Mouse (Mus musculus) stomach, embryonic 14.5 days (tissue): ENCODE measurements around the gene Pard3. TPM values are rescaled to one million over a fixed set of nuclear protein-coding genes. Genes with fewer than 3 reads are reported as not detected.
"Not testable (repeated sequence)": the region's sequence is repeated elsewhere in the genome, so short reads cannot be mapped to it uniquely, and the experiment has no call there.

Experiments
- ATAC-seq: fragments of 200-750 bp; cut with Nextera tagmentation; 2 replicates; pipeline ENCODE4 v1.8.0; 2017; ENCODE audit warnings: low read depth, moderate TSS enrichment; ENCODE audit not compliant: insufficient number of reproducible peaks, insufficient read depth, low FRiP score
- H3K27ac ChIP-seq: fragments of 300-500 bp; sonication (generic); 2 replicates; pipeline ENCODE4 v1.5.1; 2014; ENCODE audit warnings: mild to moderate bottlenecking, low read length, moderate library complexity, mixed read lengths
- H3K27me3 ChIP-seq: fragments of 300-500 bp; sonication (generic); 2 replicates; pipeline ENCODE4 v1.6.1; 2014; ENCODE audit warnings: low read length, control low read depth, mixed read lengths; ENCODE audit not compliant: control insufficient read depth, insufficient read depth
- H3K36me3 ChIP-seq: fragments of 300-500 bp; sonication (generic); 2 replicates; pipeline ENCODE4 v1.6.1; 2014; ENCODE audit warnings: mild to moderate bottlenecking, control low read depth, low read length, moderate library complexity, mixed read lengths; ENCODE audit not compliant: control insufficient read depth, insufficient read depth
- H3K4me1 ChIP-seq: fragments of 300-500 bp; sonication (generic); 2 replicates; pipeline ENCODE4 v1.6.1; 2014; ENCODE audit warnings: low read length, control low read depth, mixed read lengths; ENCODE audit not compliant: control insufficient read depth, insufficient read depth
- H3K4me2 ChIP-seq: fragments of 300-500 bp; sonication (generic); replicated peaks from 2 replicates; pipeline ENCODE4 v1.6.1; 2014; ENCODE audit warnings: low read depth, low read length, control low read depth
- H3K4me3 ChIP-seq: fragments of 300-500 bp; sonication (generic); 2 replicates; pipeline ENCODE4 v1.5.1; 2014; ENCODE audit warnings: low read depth, low read length, control low read depth
- H3K9ac ChIP-seq: fragments of 300-500 bp; sonication (generic); replicated peaks from 2 replicates; pipeline ENCODE4 v1.6.1; 2014; ENCODE audit warnings: low read depth, mild to moderate bottlenecking, control low read depth, low read length, moderate library complexity, mixed read lengths
- H3K9me3 ChIP-seq: fragments of 300-500 bp; sonication (generic); 2 replicates; pipeline ENCODE4 v1.6.1; 2016; ENCODE audit warnings: low read depth, low read length, control low read depth; ENCODE audit not compliant: control insufficient read depth
- WGBS: fragments of 180-500 bp; shearing (Covaris S2); extraction: QIAGEN DNeasy Blood & Tissue Kit; methylation state at CpG from one replicate; pipeline ENCODE4 v1.1.7; 2014; 5-methylcytosine and 5-hydroxymethylcytosine counted together
- polyA plus RNA-seq: library from polyadenylated mRNA; unstranded; fragments of >200 nt; fragmentation: Nextera tagmentation; extraction: Ambion mirVana; gene quantifications from 2 replicates; pipeline ENCODE4 v1.2.1, GENCODE M21; 2014

Gene Pard3
- polyA plus RNA-seq, 1 experiment from 2014 or later = 37.9 TPM

DNA sequence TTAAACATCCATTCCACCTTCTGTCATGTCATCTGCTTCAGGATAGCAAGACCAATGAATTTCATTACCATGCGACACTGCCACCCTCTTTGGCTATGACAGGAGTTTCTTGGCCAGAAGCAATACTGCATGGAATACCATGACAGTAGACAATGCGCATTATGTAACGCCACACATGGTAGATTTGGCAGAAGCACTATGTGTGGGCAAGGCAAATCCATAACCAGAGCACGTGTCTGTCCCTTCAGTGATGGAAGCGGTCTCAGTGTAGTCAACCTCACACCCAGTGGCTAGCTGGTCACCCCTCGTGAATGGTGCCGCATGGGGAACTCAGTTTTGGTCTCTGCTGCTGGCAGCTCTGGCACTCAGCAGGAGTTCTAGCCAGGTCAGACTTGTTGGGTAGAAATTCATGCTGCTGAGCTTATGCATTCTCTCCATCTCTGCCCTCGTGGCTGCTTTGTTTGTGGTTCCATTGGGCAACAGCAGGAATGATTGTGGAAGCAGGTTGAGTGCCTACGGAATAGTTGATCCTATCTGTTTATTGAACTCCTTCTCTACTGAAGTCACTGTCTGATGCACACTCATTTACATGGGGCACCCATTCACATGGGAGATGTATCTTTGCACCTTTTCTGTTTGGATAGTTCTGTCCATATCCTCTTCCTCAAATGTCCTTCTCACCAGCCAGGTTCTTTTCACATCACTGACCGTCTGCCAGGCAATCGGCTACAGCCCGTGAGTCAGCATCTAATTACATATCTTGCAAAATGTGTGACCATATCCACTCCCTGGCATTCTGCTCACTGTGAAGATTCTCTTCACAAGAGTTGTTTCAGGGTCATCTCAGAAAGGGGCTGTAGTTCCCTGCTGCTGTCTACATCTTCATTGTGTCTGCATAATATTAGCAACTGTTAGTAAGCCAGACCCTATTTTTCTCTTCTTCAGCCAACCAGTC, 100.9 kb downstream of the Pard3 start:
- no peak overlapping the region for H3K4me2 ChIP-seq
- H3K27ac ChIP-seq = no peak overlapping the region
- H3K36me3 ChIP-seq = no peaks in the 10 kb centered on the region; the same call in 1 of the 2 replicates
- no peaks in the 10 kb centered on the region for H3K9me3 ChIP-seq
- no peak overlapping the region for H3K9ac ChIP-seq
- no peaks in the 10 kb centered on the region for H3K27me3 ChIP-seq
- no peak overlapping the region for H3K4me3 ChIP-seq
- WGBS = 92% methylated on average over 12 of the region's 12 CpGs
- no peaks in the 10 kb centered on the region for H3K4me1 ChIP-seq
- ATAC-seq = no peak

GRCm38 (mm10) chr8:127168496-127168895, 104.8 kb downstream of the Pard3 start:
- Histone ChIP-seq H3K4me2 (no peak overlapping the region), H3K36me3 (no peaks in the 10 kb centered on the region), H3K4me3 (no peak overlapping the region), H3K4me1 (no peaks in the 10 kb centered on the region), H3K9me3 (no peaks in the 10 kb centered on the region), H3K9ac (no peak overlapping the region), H3K27ac (no peak overlapping the region), H3K27me3 (no peaks in the 10 kb centered on the region)
- no peak for ATAC-seq
- 82% methylated on average over 2 of the region's 2 CpGs for WGBS

GRCm38 (mm10) chr8:127169361-127169760, 105.7 kb downstream of the Pard3 start:
- H3K9me3 ChIP-seq = no peaks in the 10 kb centered on the region
- no peaks in the 10 kb centered on the region for H3K27me3 ChIP-seq
- H3K27ac ChIP-seq = no peak overlapping the region
- H3K9ac ChIP-seq = no peak overlapping the region
- no peaks in the 10 kb centered on the region for H3K36me3 ChIP-seq
- WGBS = 94% methylated on average over 5 of the region's 5 CpGs
- no peak for ATAC-seq
- H3K4me1 ChIP-seq = no peaks in the 10 kb centered on the region
- H3K4me2 ChIP-seq = no peak overlapping the region
- no peak overlapping the region for H3K4me3 ChIP-seq

DNA sequence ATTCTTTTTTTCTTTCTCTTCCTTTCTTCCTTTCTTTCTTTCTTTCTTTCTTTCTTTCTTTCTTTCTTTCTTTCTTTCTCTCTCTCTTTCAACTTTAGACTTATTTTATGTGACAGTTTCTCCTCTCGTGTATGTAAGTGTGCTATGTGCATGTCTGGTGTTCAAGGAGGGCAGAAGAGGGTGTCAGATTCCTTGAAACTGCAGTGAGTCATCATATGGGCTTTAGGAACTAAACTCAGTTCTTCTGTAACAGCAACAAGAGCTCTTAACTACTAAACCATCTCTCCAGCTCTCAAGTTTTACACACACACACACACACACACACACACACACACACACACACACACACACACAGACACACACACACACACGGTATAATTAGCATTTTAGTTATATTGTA, 106.7 kb downstream of the Pard3 start:
- H3K27me3 ChIP-seq, H3K9ac ChIP-seq, H3K27ac ChIP-seq, H3K9me3 ChIP-seq, ATAC-seq, H3K36me3 ChIP-seq, H3K4me2 ChIP-seq, H3K4me1 ChIP-seq, H3K4me3 ChIP-seq: not testable (repeated sequence)
- 68% methylated on average over 2 of the region's 2 CpGs for WGBS

DNA sequence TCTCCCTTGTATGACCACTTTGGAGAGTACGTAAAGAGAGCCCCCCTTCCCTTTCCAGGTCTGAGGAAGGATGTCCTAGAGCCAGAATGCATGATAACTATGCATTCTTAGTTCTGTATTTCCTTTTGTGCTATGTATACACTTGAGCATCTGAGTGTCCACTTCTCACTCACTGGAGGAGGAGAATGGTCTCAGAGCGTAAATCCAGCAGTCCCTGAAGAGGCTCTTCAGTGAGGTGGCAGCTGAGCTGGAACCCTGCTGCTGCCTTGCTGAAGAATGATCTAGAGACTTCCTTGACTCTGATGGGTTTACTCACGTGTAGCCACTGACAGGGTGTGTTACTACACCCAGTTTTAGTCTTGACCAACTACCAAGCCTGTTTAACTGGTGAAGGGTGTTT, 107.2 kb downstream of the Pard3 start:
- Histone ChIP-seq H3K36me3 (no peaks in the 10 kb centered on the region), H3K4me1 (peaks cover 3% of the 10 kb centered on the region; the same call in 1 of the 2 replicates), H3K4me2 (no peak overlapping the region), H3K27ac (no peak overlapping the region), H3K27me3 (no peaks in the 10 kb centered on the region), H3K9me3 (no peaks in the 10 kb centered on the region), H3K9ac (no peak overlapping the region), H3K4me3 (no peak overlapping the region)
- no peak for ATAC-seq
- 83% methylated on average over 3 of the region's 3 CpGs for WGBS

DNA sequence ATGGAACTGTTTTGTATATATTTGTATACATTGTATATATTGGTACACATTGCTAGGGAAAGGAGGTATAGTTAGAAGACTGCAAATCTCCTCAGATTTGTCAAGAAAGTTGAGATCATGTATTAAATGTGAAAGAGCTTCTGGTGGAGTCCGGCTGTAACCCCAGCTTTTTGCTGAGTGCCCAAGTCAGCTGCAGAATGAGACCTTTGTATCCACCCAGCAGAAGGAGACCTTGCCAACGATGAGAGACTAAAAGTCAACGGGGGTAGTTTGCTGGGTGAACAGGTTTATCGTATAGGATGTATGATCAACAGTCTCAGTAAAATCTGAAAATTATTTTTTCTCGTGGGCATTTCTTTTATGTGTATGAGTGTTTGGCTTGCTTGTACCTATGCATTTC, 109.8 kb downstream of the Pard3 start:
- no peaks in the 10 kb centered on the region for H3K36me3 ChIP-seq
- 88% methylated on average over 5 of the region's 5 CpGs for WGBS
- no peak overlapping the region for H3K4me2 ChIP-seq
- no peak overlapping the region for H3K27ac ChIP-seq
- peaks cover 3% of the 10 kb centered on the region; the same call in 1 of the 2 replicates for H3K4me1 ChIP-seq
- H3K9ac ChIP-seq = no peak overlapping the region
- no peak for ATAC-seq
- H3K27me3 ChIP-seq = no peaks in the 10 kb centered on the region
- no peak overlapping the region for H3K4me3 ChIP-seq
- no peaks in the 10 kb centered on the region for H3K9me3 ChIP-seq

DNA sequence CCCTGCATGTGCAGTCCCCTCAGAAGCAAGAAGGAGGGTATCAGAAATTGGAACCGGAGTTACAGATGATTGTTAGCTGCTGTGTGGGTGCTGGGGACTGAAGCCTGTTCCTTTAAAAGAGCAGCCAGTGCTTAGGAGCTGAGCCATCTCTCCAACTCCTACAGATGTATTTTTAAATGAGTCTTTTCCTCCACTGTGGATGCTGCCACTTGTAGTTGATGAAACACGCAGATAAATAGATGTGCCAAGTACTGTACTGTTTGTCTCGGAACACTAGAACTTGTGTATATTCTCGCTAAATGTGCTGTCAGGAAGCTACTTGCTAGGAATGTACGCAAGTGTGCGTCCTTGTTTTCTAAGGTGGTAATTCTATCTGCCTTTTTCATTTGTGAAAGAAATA, 110.7 kb downstream of the Pard3 start:
- 74% methylated on average over 6 of the region's 6 CpGs for WGBS
- H3K27me3 ChIP-seq = no peaks in the 10 kb centered on the region
- H3K9ac ChIP-seq = no peak overlapping the region
- H3K4me2 ChIP-seq = no peak overlapping the region
- peaks cover 3% of the 10 kb centered on the region; the same call in 1 of the 2 replicates for H3K4me1 ChIP-seq
- H3K27ac ChIP-seq = no peak overlapping the region
- ATAC-seq = no peak
- H3K36me3 ChIP-seq = no peaks in the 10 kb centered on the region
- H3K4me3 ChIP-seq = no peak overlapping the region
- no peaks in the 10 kb centered on the region for H3K9me3 ChIP-seq

GRCm38 (mm10) chr8:127175160-127175836, 111.6 kb downstream of the Pard3 start:
- H3K27me3 ChIP-seq = no peaks in the 10 kb centered on the region
- H3K4me1 ChIP-seq = peaks cover 3% of the 10 kb centered on the region; the same call in 1 of the 2 replicates
- no peak for ATAC-seq
- H3K36me3 ChIP-seq = no peaks in the 10 kb centered on the region
- H3K9me3 ChIP-seq = no peaks in the 10 kb centered on the region
- H3K4me3 ChIP-seq = no peak overlapping the region
- 57% methylated on average over 6 of the region's 6 CpGs for WGBS
- H3K9ac ChIP-seq = no peak overlapping the region
- no peak overlapping the region for H3K27ac ChIP-seq
- H3K4me2 ChIP-seq = no peak overlapping the region
